Mouse (Mus musculus) midbrain, embryonic 12.5 days (tissue): ENCODE measurements around the gene Ube2z. TPM values are rescaled to one million over a fixed set of nuclear protein-coding genes. Genes with fewer than 3 reads are reported as not detected.
"Not testable (repeated sequence)": the region's sequence is repeated elsewhere in the genome, so short reads cannot be mapped to it uniquely, and the experiment has no call there.

Experiments used
- ATAC-seq: fragments of 200-750 bp; cut with Nextera tagmentation; 2 replicates; pipeline ENCODE4 v1.8.0; 2017; ENCODE audit warnings: low read depth, moderate TSS enrichment, moderate library complexity; ENCODE audit not compliant: low FRiP score
- H3K27ac ChIP-seq: fragments of 300-500 bp; sonication (generic); replicated peaks from 2 replicates; pipeline ENCODE4 v1.5.1; 2016; ENCODE audit warnings: mild to moderate bottlenecking
- H3K27me3 ChIP-seq: fragments of 300-500 bp; sonication (generic); 2 replicates; pipeline ENCODE4 v1.6.1; 2016; ENCODE audit warnings: mild to moderate bottlenecking
- H3K36me3 ChIP-seq: fragments of 300-500 bp; sonication (generic); 2 replicates; pipeline ENCODE4 v1.6.1; 2016
- H3K4me1 ChIP-seq: fragments of 300-500 bp; sonication (generic); 2 replicates; pipeline ENCODE4 v1.6.1; 2016
- H3K4me2 ChIP-seq: fragments of 300-500 bp; sonication (generic); replicated peaks from 2 replicates; pipeline ENCODE4 v1.6.1; 2016; ENCODE audit warnings: mild to moderate bottlenecking, moderate library complexity
- H3K4me3 ChIP-seq: fragments of 300-500 bp; sonication (generic); 2 replicates; pipeline ENCODE4 v1.5.1; 2016; ENCODE audit warnings: mild to moderate bottlenecking
- H3K9ac ChIP-seq: fragments of 300-500 bp; sonication (generic); replicated peaks from 2 replicates; pipeline ENCODE4 v1.6.1; 2016; ENCODE audit warnings: mild to moderate bottlenecking, moderate library complexity
- H3K9me3 ChIP-seq: fragments of 300-500 bp; sonication (generic); 2 replicates; pipeline ENCODE4 v1.6.1; 2016; ENCODE audit warnings: mild to moderate bottlenecking
- WGBS: fragments of 180-500 bp; shearing (Covaris S2); methylation state at CpG from one replicate; pipeline ENCODE4 v1.1.7; 2016; 5-methylcytosine and 5-hydroxymethylcytosine counted together
- polyA plus RNA-seq: library from polyadenylated mRNA; unstranded; fragments of >200 nt; fragmentation: Nextera tagmentation; extraction: Ambion mirVana; gene quantifications from 2 replicates; pipeline ENCODE4 v1.2.1, GENCODE M21; 2016

Ube2z gene
- 36.1 and 42.1 TPM in 2 replicates for polyA plus RNA-seq

DNA sequence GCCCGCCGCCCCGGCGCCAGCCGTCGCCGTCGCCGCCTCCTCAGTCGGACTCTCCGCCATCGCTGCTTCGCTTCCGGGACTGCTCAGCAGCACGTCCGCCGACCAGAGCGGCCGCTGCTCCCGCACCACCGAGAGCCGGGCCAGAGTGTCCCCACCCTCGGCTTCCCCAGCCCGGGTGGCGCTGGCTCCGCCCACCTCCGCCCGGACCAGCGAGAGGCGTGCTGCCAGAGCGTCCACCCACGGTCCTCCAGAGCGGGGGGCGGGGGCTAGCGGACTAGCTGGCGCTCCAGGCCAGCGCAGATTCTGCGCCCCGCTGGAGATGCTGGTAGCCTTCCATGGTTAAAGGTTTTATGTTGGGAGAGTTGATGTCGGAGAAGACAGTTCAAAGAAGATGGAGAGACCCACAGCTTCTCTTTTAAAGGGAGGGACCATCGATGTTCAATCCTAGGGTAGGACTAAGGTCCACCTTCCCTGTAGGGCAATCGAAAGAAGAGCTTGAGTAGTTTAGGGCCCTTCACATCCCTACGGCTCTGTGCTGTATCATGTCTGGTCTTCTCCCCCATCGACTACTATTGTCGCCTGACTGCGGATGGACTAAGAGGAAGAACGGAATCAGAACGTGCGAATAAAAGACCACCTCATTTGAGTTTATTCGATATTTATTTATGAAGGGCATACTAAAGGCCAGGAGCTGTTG lies at the start of gene Ube2z:
Gene Ube2z (minus strand): TSS at position 174 of the 697 bp plus-strand sequence.
- peak; percentile 99 for ATAC-seq
- H3K4me3 ChIP-seq = peak within 1 kb of the TSS; percentile 97
- H3K27me3 ChIP-seq = no peaks in the 10 kb centered on the region
- H3K9ac ChIP-seq = peak within 1 kb of the TSS; percentile 96
- peak within 1 kb of the TSS; percentile 83 for H3K27ac ChIP-seq
- WGBS = 5% methylated on average over 50 of the region's 50 CpGs
- peaks cover 23% of the 10 kb centered on the region for H3K36me3 ChIP-seq
- H3K9me3 ChIP-seq = no peaks in the 10 kb centered on the region
- peaks cover 24% of the 10 kb centered on the region for H3K4me1 ChIP-seq
- peak within 1 kb of the TSS; percentile 93 for H3K4me2 ChIP-seq

DNA sequence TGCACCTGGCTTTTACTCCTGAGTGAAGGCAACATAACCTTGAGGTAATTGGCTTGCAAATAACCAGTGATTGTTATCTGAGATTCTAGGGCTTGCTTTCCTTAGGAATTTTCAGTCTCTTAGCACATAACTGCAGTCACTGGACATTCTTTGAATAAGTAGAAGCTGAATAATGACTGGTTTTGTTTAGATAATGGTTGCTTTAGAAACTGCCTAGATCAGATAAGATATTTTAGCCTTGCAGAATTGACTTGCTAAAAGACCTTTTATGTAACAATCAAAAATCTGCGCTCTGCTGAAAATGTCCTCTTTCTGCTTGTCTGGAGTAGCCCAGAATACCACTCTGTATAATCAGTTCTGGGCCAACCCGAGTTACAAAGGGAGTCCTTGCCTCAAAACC lies 48.9 kb upstream of the Ube2z start:
- ATAC-seq = no peak
- WGBS = 72% methylated on average over 2 of the region's 2 CpGs

DNA sequence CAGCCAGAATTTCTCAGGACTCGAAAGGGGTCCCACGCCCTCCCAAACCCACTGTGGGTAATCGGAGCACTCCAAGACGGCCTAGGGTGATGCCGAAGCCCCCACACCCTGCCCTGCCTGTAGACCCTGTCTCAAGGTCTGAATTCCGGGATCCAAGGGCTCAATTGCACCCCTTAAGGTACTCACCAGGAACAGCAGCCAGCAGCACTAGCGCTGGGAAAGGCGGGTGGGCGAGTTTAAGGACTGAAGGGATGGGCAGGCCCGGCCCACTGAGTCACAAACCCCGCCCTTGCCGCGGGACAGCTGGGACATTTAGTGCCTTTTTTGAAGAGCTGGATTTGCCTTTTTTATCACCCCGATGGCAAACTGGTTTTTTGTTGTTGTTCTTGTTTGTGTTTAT lies 46.6 kb upstream of the Ube2z start, which contains the start of gene Calcoco2:
Gene Calcoco2 (minus strand): TSS at position 214 of the 400 bp plus-strand sequence.
- no peak within 1 kb of the TSS for H3K27ac ChIP-seq
- H3K9me3 ChIP-seq = no peaks in the 10 kb centered on the region
- no peak within 1 kb of the TSS for H3K4me2 ChIP-seq
- H3K27me3 ChIP-seq = no peaks in the 10 kb centered on the region
- H3K9ac ChIP-seq = no peak within 1 kb of the TSS
- H3K4me1 ChIP-seq = no peaks in the 10 kb centered on the region
- no peaks in the 10 kb centered on the region for H3K36me3 ChIP-seq
- ATAC-seq = no peak
- WGBS = 46% methylated on average over 14 of the region's 14 CpGs
- H3K4me3 ChIP-seq = no peak within 1 kb of the TSS

More for the DNA sequence above, 48.9 kb upstream of the Ube2z start:
- Histone ChIP-seq H3K9ac (no peak overlapping the region), H3K27me3 (no peaks in the 10 kb centered on the region), H3K4me2 (no peak overlapping the region), H3K27ac (no peak overlapping the region), H3K36me3 (no peaks in the 10 kb centered on the region), H3K9me3 (no peaks in the 10 kb centered on the region), H3K4me3 (no peak overlapping the region), H3K4me1 (no peaks in the 10 kb centered on the region)

DNA sequence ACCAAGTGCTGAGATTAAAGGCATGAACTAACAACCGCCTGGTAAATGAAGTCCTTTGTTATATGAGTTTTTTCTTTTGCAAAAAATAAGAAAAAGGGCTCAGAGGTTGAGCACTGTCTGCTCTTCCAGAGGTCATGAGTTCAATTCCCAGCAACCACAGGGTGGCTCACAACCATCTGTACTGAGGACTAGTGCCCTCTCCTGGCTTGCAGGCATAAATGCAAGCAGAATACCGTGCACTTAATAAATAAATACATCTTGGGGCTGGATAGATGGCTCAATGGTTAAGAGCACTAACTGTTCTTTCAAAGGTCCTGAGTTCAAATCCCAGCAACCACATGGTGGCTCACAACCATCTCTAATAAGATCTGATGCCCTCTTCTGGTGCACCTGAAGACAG lies 45.8 kb upstream of the Ube2z start:
- not testable (repeated sequence) for H3K4me1 ChIP-seq, H3K4me3 ChIP-seq, H3K27ac ChIP-seq, H3K36me3 ChIP-seq, H3K9me3 ChIP-seq, H3K4me2 ChIP-seq, H3K9ac ChIP-seq, H3K27me3 ChIP-seq, ATAC-seq
- 63% methylated on average over 2 of the region's 2 CpGs for WGBS

DNA sequence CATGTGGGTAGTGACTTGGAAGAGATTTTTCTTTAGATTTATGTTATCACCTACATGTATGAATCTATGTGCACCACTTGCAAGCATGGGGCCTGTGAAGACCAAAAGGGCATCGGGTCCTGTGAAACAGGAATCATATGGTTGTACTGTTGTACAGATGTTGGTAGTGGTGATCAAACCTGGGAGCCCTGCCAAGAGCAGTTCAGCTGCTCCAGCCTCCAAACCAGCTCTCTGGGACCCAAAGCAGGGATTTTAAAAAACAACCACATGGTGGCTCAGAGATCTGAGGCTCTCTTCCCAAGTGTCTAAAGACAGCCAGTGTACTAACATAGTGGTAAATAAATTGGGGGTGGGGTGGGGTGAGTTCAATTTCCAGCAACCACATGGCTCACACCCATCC lies 43.2 kb upstream of the Ube2z start:
- no peaks in the 10 kb centered on the region for H3K36me3 ChIP-seq
- 90% methylated on average over 1 of the region's 1 CpGs for WGBS
- H3K9ac ChIP-seq = no peak overlapping the region
- no peak overlapping the region for H3K4me2 ChIP-seq
- no peaks in the 10 kb centered on the region for H3K9me3 ChIP-seq
- H3K4me1 ChIP-seq = no peaks in the 10 kb centered on the region
- no peaks in the 10 kb centered on the region for H3K27me3 ChIP-seq
- no peak overlapping the region for H3K27ac ChIP-seq
- no peak for ATAC-seq
- no peak overlapping the region for H3K4me3 ChIP-seq

DNA sequence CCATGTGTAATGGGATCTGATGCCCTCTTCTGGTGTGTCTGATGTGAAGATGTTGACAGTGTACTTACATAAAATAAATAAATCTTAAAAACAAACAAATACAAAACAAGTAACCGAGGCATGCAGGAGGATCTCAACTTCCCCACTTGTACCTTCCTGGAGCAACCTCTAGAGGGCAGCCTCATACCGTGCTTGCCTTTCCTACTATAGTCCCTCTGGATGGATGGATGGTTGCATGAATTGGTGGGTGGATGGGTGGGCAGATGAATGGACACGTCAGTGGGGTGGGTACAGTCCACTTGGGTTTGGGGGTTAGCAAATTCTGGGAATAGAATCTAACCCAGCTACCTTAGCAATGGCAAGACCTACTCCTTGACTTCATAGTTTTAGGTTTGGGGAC lies 28.2 kb upstream of the Ube2z start:
- ATAC-seq = no peak
- Histone ChIP-seq H3K36me3 (no peaks in the 10 kb centered on the region), H3K4me1 (no peaks in the 10 kb centered on the region), H3K27ac (no peak overlapping the region), H3K4me2 (no peak overlapping the region), H3K9me3 (no peaks in the 10 kb centered on the region), H3K9ac (no peak overlapping the region), H3K4me3 (no peak overlapping the region), H3K27me3 (peaks cover 4% of the 10 kb centered on the region; the same call in 1 of the 2 replicates)
- 13% methylated on average over 3 of the region's 3 CpGs for WGBS

DNA sequence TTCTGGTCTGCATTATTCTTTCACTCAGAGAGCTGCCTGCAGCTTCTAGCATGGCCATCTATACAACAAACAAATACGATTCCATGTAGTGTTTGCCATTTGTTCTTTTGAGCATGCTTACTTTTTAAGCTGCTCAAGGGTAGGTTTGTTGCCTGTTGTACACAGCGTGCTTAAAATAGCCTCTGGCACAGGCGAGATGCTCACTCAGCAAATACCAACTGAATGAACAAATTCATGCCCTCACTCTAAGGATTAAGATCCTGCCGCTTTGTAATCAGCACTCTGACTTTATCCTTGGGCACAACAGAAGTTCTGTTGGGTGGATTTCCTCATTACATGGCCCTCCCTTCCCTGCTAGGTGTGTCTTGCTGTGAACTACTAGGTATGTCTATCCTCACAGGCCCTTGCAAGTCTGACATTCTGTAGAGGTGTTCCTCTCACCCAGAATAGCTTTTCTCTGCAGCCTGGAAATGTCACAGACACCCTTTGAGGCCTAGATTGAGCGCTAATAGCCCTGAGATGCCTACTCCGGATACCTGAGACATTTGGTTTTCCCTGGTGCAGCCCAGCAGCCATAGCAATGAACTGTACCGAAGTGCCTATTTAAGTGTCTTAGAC lies 27.6 kb upstream of the Ube2z start:
- H3K9me3 ChIP-seq = peaks cover 3% of the 10 kb centered on the region; the same call in 1 of the 2 replicates
- ATAC-seq = no peak
- WGBS = 49% methylated on average over 7 of the region's 7 CpGs

DNA sequence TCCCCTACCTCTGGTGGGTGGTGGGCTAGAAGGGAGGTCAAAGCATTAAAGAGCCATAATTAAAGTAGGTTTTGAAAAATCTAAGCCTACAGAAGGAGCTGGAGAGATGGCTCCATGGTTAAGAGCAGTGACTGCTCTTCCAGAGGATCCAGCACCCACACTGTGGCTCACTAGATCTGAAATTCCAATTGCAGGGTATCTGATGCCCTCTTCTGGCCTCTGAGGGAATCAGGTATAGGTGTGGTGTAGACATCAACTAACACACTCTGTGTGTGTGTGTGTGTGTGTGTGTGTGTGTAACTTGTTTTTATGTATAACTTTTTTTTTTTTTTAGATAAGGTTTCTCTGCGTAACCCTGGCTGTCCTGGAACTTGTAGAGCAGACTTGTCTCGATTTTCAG lies 25.9 kb upstream of the Ube2z start:
- Histone ChIP-seq H3K4me3 (no peak overlapping the region), H3K36me3 (no peaks in the 10 kb centered on the region), H3K27ac (no peak overlapping the region), H3K9ac (no peak overlapping the region), H3K27me3 (no peaks in the 10 kb centered on the region; the same call in 1 of the 2 replicates), H3K4me2 (no peak overlapping the region), H3K9me3 (peaks cover 3% of the 10 kb centered on the region; the same call in 1 of the 2 replicates), H3K4me1 (no peaks in the 10 kb centered on the region)
- WGBS = 60% methylated on average over 2 of the region's 2 CpGs
- no peak for ATAC-seq

More for the DNA sequence above, 27.6 kb upstream of the Ube2z start:
- Histone ChIP-seq H3K27me3 (peaks cover 4% of the 10 kb centered on the region; the same call in 1 of the 2 replicates), H3K9ac (no peak overlapping the region), H3K27ac (no peak overlapping the region), H3K36me3 (no peaks in the 10 kb centered on the region), H3K4me2 (no peak overlapping the region), H3K4me1 (no peaks in the 10 kb centered on the region), H3K4me3 (no peak overlapping the region)

DNA sequence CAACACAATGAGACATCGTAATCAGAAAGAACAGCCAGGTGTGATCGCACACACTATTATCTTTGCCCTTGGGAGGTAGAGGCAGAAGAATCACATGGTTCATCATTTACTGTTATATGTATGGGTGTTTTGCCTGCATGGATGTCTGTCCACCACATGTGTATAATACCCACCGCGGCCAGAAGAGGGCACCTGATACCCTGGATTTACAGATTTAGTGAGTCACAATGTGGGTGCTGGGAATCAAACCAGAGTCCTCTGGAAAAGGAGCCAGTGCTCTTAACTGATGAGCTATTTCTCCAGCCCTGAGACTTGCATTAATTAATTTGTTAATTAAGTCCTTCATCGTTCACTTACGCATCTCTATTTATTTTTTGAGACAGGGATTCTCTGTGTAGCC lies 22.8 kb upstream of the Ube2z start:
- WGBS = 84% methylated on average over 6 of the region's 6 CpGs
- no peak for ATAC-seq
- Histone ChIP-seq H3K36me3 (no peaks in the 10 kb centered on the region), H3K9me3 (peaks cover 3% of the 10 kb centered on the region; the same call in 1 of the 2 replicates), H3K4me2 (no peak overlapping the region), H3K4me3 (no peak overlapping the region), H3K9ac (no peak overlapping the region), H3K27me3 (no peaks in the 10 kb centered on the region; the same call in 1 of the 2 replicates), H3K4me1 (no peaks in the 10 kb centered on the region), H3K27ac (no peak overlapping the region)

DNA sequence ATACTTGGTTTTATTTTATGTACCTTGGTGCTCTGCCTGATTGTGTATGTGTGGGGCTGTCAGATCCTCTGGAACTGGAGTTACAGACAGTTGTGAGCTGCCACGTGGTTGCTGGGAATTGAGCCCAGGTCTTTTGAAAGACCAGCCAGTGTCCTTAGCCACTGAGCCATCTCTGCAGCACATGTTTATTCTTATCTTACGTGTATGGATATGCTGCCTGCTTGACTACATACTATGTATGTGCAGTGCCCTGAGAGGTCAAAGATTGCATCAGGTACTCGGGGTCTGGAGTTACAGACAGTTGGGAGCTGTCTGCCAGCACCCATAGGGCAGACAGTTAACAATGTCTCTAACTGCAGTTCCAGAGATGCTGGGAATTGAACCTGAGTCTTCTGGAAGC lies 17.5 kb upstream of the Ube2z start:
- Histone ChIP-seq H3K27me3 (no peaks in the 10 kb centered on the region; the same call in 1 of the 2 replicates), H3K36me3 (no peaks in the 10 kb centered on the region), H3K9me3 (no peaks in the 10 kb centered on the region), H3K9ac (no peak overlapping the region), H3K27ac (no peak overlapping the region), H3K4me2 (no peak overlapping the region), H3K4me1 (no peaks in the 10 kb centered on the region), H3K4me3 (no peak overlapping the region)
- WGBS = 79% methylated on average over 3 of the region's 3 CpGs
- ATAC-seq = no peak

DNA sequence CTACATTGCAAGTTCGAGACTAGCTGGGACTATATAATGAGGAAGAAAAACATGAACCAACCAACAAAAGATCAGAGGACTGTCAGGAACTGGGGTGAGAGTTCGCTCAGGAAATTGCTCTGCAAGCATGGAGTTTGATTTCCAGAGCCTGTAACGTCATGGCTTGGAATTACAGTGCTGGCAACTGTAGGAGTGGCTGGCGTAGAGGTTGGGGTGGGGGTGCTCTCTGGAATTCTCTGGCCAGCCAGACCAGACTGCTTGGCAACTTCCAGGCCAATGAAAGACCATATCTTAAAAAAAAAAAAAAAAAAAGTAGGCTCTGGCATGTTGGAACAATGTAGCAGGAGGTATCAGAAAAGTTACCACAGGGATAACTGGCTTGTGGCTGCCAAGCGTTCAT lies 15.5 kb upstream of the Ube2z start:
- Histone ChIP-seq H3K9me3 (no peaks in the 10 kb centered on the region), H3K4me2 (no peak overlapping the region), H3K4me3 (no peak overlapping the region), H3K36me3 (no peaks in the 10 kb centered on the region), H3K27me3 (no peaks in the 10 kb centered on the region; the same call in 1 of the 2 replicates), H3K4me1 (0 out of 2 replicates have a peak, but pooled peaks cover 2% of the 10 kb centered on the region), H3K9ac (no peak overlapping the region), H3K27ac (no peak overlapping the region)
- no peak for ATAC-seq
- WGBS = 86% methylated on average over 5 of the region's 5 CpGs
